Mouse (Mus musculus) ES-Bruce4 (cell line): ENCODE measurements around the gene Lonrf2.

ENCODE experiments used
- CTCF ChIP-seq: IDR thresholded peaks from one replicate; pipeline ENCODE4 v1.8.1; 2011; ENCODE audit warnings: low read depth, low read length
- EP300 ChIP-seq: IDR thresholded peaks from 2 replicates; pipeline ENCODE4 v1.6.1; 2011; ENCODE audit warnings: low read depth, low read length; ENCODE audit not compliant: insufficient read depth
- POLR2A ChIP-seq: IDR thresholded peaks from one replicate; pipeline ENCODE4 v1.8.1; 2011; ENCODE audit warnings: low read length; ENCODE audit not compliant: insufficient read depth

DNA sequence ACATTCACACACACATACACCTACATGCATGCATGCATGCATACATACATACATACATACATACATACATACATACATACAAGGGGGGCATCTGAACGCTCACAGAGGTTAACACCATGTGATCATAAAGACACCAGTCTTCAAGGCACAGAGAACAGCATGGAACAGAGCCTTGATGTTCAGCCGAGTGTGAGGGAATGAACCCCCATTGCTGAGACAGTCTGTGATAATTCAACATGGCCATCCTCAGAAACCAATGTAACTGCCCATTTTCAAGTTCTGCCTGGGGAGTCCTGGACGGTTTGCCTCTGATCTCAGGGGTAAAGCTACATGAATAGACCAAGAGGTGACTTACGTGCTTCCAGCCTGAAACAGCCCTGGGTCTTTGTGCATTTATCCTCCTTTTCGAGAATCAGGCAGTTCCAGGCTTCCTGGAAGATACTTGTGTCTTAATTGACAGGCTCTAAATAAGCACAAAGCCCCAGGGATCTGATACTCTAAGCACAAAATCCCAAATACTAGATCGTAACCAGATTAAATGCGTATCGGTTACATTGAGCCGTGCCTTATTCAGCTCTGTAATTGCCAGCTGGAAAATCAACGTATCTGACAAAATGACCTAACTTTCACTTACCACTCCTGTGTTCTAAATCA lies 72.4 kb downstream of the Lonrf2 start:
- no peak for TF ChIP-seq CTCF
- TF ChIP-seq POLR2A, result no peak
- TF ChIP-seq EP300, result no peak
